28 mouse cellular contexts compared by ENCODE assay signal in the genomic region with DNA sequence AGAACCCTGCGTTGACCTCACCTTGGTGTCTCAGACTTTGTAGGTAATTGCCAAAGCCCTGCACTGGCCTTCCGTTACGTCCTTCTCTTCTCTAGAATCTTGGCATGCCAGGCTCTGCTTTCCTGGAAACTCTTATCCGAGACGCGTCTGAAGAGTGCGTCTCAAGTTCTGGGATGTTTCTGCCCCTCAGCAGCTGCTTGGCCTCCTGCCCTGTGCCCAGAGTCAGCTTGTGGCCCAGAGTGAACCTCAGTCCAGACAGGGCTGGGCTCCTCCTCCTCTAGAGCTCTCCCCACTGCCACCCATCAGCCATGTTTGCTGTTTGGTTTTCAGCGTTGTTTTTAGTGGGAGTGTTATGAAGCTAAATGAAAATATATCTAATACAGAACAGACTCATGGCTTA.
A peak's percentile ranks its signal among the peaks of the same experiment; 100 is the strongest.
DNase-seq lines count a peak whose midpoint lies in the region; ATAC-seq and TF ChIP-seq lines count a peak whose summit lies in the region.
"Had no signal": no experiment of that assay in that cellular context is flagged by ENCODE, and none has a peak within 500 bp of the region (broad histone marks: within the 10 kb centered on the region; RNA-seq: fewer than 3 reads in every experiment).

No protein-coding gene starts in this region.

- WGBS in lung, adult 2 months, result 69% methylated on average over 8 of the region's 8 CpGs
- 80% methylated on average over 8 of the region's 8 CpGs for WGBS in kidney, embryonic 14.5 days

- intact Hi-C loops in gastrocnemius, adult 2 months (cut with DNase I), result no loop called here
- intact Hi-C loops in gastrocnemius, postnatal 36 days (cut with DNase I), result no loop called here

- no peaks in the 10 kb centered on the region for H3K36me3 ChIP-seq in kidney, embryonic 14.5 days (ENCODE audit: control insufficient read depth, insufficient read depth, low read length)
- H3K36me3 ChIP-seq: embryonic facial prominence, embryonic 13.5 days; forebrain, embryonic 10.5 days; forebrain, embryonic 15.5 days; hindbrain, embryonic 12.5 days; limb, embryonic 13.5 days; midbrain, embryonic 13.5 days; neural tube, embryonic 13.5 days had no signal

- H3K4me1 ChIP-seq in lung, adult 2 months (ENCODE audit: control insufficient read depth, insufficient read depth, low read length), result no peaks in the 10 kb centered on the region
- H3K4me1 ChIP-seq in kidney, embryonic 14.5 days (ENCODE audit: control insufficient read depth, insufficient read depth, low read length), result no peaks in the 10 kb centered on the region
- H3K4me1 ChIP-seq: embryonic facial prominence, embryonic 13.5 days; limb, embryonic 13.5 days had no signal

- H3K4me3 ChIP-seq in lung, adult 2 months (replicated peaks; ENCODE audit: extremely low read depth, low read depth, low read length), result no peak overlapping the region
- no peak overlapping the region for H3K4me3 ChIP-seq in gastrocnemius, adult 2 months
- H3K4me3 ChIP-seq in kidney, embryonic 14.5 days (ENCODE audit: low read length), result no peak overlapping the region
- H3K4me3 ChIP-seq: embryonic facial prominence, embryonic 13.5 days; forebrain, embryonic 10.5 days; forebrain, embryonic 15.5 days; hindbrain, embryonic 12.5 days; limb, embryonic 13.5 days; midbrain, embryonic 13.5 days; neural tube, embryonic 13.5 days had no signal

- no peak overlapping the region for H3K4me2 ChIP-seq in kidney, embryonic 14.5 days (replicated peaks; ENCODE audit: low read depth, low read length)
- H3K4me2 ChIP-seq: embryonic facial prominence, embryonic 13.5 days; forebrain, embryonic 15.5 days; hindbrain, embryonic 12.5 days; limb, embryonic 13.5 days; liver, embryonic 11.5 days; midbrain, embryonic 13.5 days; neural tube, embryonic 13.5 days had no signal

- TF ChIP-seq POLR2A in lung, adult 2 months (IDR thresholded peaks at IDR 0.05; ENCODE audit: borderline replicate concordance, extremely low read depth, low read depth, low read length), result no peak

- peak; percentile 42 for DNase-seq in cerebellum, adult 11-12 months
- no peak for DNase-seq in cerebellum, postnatal 4 days (ENCODE audit: low spot score in 2 of 2)
- DNase-seq in lung, postnatal 14 days, result peak; percentile 24
- DNase-seq in lung, adult 2 months, result no peak
- peak; percentile 86 for DNase-seq in gastrocnemius, adult 2 months
- DNase-seq in gastrocnemius, postnatal 36 days, result peak; percentile 32 to 43
- DNase-seq in kidney, postnatal 10 days, result no peak
- DNase-seq: adrenal gland, adult 8-10 months; cerebellum, adult 9-10 months; heart, postnatal 36 days; kidney, adult 9 months; kidney, postnatal 25 days; right cerebral cortex, adult 18-20 months; thymus, adult 2 months; thymus, postnatal 36 days had no signal

- no peak for ATAC-seq in kidney, embryonic 14.5 days (ENCODE audit: low FRiP score, low TSS enrichment)
- ATAC-seq: forebrain, embryonic 15.5 days; intestine, postnatal 0 days; midbrain, embryonic 13.5 days had no signal

- TF ChIP-seq CTCF in lung, adult 2 months (IDR thresholded peaks at IDR 0.05; ENCODE audit: insufficient read depth, low read length), result no peak
- TF ChIP-seq CTCF in gastrocnemius, adult 2 months (IDR thresholded peaks at IDR 0.05), result no peak

- no peaks in the 10 kb centered on the region for H3K27me3 ChIP-seq in kidney, embryonic 14.5 days (ENCODE audit: control insufficient read depth, insufficient read depth, low read length)
- H3K27me3 ChIP-seq: CH12.LX; embryonic facial prominence, embryonic 13.5 days; forebrain, embryonic 15.5 days; hindbrain, embryonic 12.5 days; limb, embryonic 13.5 days; midbrain, embryonic 13.5 days; neural tube, embryonic 13.5 days had no signal

- H3K27ac ChIP-seq in gastrocnemius, adult 2 months, result no peak overlapping the region
- H3K27ac ChIP-seq in kidney, embryonic 14.5 days (ENCODE audit: low read depth, low read length), result no peak overlapping the region
- H3K27ac ChIP-seq: embryonic facial prominence, embryonic 13.5 days; forebrain, embryonic 10.5 days; forebrain, embryonic 15.5 days; hindbrain, embryonic 12.5 days; limb, embryonic 13.5 days; macrophage; midbrain, embryonic 13.5 days; neural tube, embryonic 13.5 days; stomach, postnatal 0 days had no signal

- no peaks in the 10 kb centered on the region for H3K9me3 ChIP-seq in kidney, embryonic 14.5 days (ENCODE audit: control insufficient read depth, low read length)
- H3K9me3 ChIP-seq: embryonic facial prominence, embryonic 13.5 days; forebrain, embryonic 10.5 days; forebrain, embryonic 15.5 days; hindbrain, embryonic 12.5 days; limb, embryonic 13.5 days; midbrain, embryonic 13.5 days; neural tube, embryonic 13.5 days had no signal

- no peak overlapping the region for H3K9ac ChIP-seq in kidney, embryonic 14.5 days (ENCODE audit: low read depth, low read length)
- H3K9ac ChIP-seq: embryonic facial prominence, embryonic 13.5 days; forebrain, embryonic 15.5 days; hindbrain, embryonic 12.5 days; limb, embryonic 13.5 days; midbrain, embryonic 13.5 days; neural tube, embryonic 13.5 days had no signal

Comparison
In these comparisons a context has a peak if more than half of its experiments do, and no peak if none do; other contexts are left out.
1. DNase-seq: peak in cerebellum, adult 11-12 months (single experiment), lung, postnatal 14 days (single experiment), gastrocnemius, adult 2 months (single experiment) and gastrocnemius, postnatal 36 days (2 of 2); none in cerebellum, postnatal 4 days (0 of 2), lung, adult 2 months (single experiment) and kidney, postnatal 10 days (single experiment).